Mouse (Mus musculus) urinary bladder, postnatal 14 days (tissue): Measurements from ENCODE around the gene Mrps2.

Source experiments
- DNase-seq: peaks from one replicate; pipeline ENCODE4 v3.0.0; 2021; ENCODE audit warnings: low spot score

The Mrps2 gene

GRCm38 (mm10) chr2:28520581-28520980, 52.7 kb downstream of the Mrps2 start:
- DNase-seq, result no peak
